Mouse (Mus musculus): ENCODE measurements around the gene Ankrd36. TPM values are rescaled to one million over a fixed set of nuclear protein-coding genes. Genes with fewer than 3 reads are reported as not detected.
"Not testable (repeated sequence)": the region's sequence is repeated elsewhere in the genome, so short reads cannot be mapped to it uniquely, and the experiment has no call there.

Gene Ankrd36
- total and polyA plus RNA-seq, 2 experiments: not detected

DNA sequence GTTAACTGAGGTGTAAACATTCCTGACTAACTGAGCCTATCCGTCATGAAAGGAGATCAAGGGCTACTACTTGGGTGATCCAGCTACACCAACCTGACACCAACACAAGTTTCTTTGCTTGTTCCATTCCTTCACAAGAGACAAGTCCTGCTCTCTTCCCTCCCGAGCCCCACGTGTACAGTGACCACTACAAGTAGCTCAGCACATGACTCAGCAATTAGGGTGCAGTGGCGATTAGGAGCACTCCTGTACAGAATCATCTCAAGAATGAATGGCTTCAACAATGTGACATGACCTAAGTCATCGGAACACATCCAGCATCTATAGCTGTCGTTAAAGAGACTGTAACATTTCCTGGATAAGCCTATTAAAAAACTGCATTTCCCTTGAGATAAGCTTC lies 38.8 kb upstream of the Ankrd36 start:
- DNase-seq (ENCODE audit: extremely low read depth, low read depth, low spot score): peak; percentile 12
- no peak for TF ChIP-seq POLR2A (IDR thresholded peaks at IDR 0.05; ENCODE audit: extremely low read depth, insufficient read depth, low read length)
- TF ChIP-seq CTCF (IDR thresholded peaks at IDR 0.05; ENCODE audit: low read depth, low read length): no peak
- Histone ChIP-seq H3K4me1 (ENCODE audit: control insufficient read depth, insufficient read depth, low read length) (peaks cover 2% of the 10 kb centered on the region), H3K36me3 (ENCODE audit: control insufficient read depth, insufficient read depth, low read length) (peaks cover 63% of the 10 kb centered on the region), H3K4me3 (ENCODE audit: insufficient read depth, low read depth, low read length) (no peak overlapping the region), H3K9ac (ENCODE audit: low read depth, low read length) (no peak overlapping the region), H3K27ac (replicated peaks; ENCODE audit: insufficient read depth, low read depth, low read length) (no peak overlapping the region), H3K27me3 (ENCODE audit: control insufficient read depth, insufficient read depth, low read length) (no peaks in the 10 kb centered on the region), H3K79me2 (ENCODE audit: control insufficient read depth, insufficient read depth, low read length) (no peaks in the 10 kb centered on the region)
- WGBS: 69% methylated on average over 6 of the region's 6 CpGs

DNA sequence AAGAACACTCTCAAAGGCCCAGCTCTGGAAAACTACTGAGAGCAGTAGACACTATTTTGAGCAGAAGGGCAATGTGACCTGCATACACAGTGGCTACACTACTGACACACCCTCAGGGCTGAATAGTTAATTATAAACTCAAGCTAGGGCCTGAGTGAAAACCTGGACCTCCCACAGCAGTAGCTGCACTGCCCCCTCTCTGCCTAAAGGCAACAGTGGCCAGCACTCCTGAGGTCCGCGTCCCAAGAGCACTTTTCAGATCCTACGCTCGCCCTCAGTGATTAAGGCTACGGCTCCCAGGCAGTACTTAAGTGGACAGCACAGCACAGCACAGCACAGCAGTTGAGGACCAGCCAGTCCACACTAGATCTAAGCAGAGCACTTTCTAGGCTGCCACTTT lies 36.4 kb upstream of the Ankrd36 start:
- DNase-seq (ENCODE audit: extremely low read depth, low read depth, low spot score): peak; percentile 91
- peaks cover 2% of the 10 kb centered on the region for H3K4me1 ChIP-seq (ENCODE audit: control insufficient read depth, insufficient read depth, low read length)
- peak overlapping the region; percentile 26 for H3K9ac ChIP-seq (ENCODE audit: low read depth, low read length)
- H3K27me3 ChIP-seq (ENCODE audit: control insufficient read depth, insufficient read depth, low read length): no peaks in the 10 kb centered on the region
- H3K27ac ChIP-seq (replicated peaks; ENCODE audit: insufficient read depth, low read depth, low read length): peak overlapping the region; percentile 1; the same call in 1 of the 2 replicates
- H3K4me3 ChIP-seq (ENCODE audit: insufficient read depth, low read depth, low read length): no peak overlapping the region
- 39% methylated on average over 5 of the region's 5 CpGs for WGBS
- H3K36me3 ChIP-seq (ENCODE audit: control insufficient read depth, insufficient read depth, low read length): peaks cover 61% of the 10 kb centered on the region
- H3K79me2 ChIP-seq (ENCODE audit: control insufficient read depth, insufficient read depth, low read length): 0 out of 2 replicates have a peak, but pooled peaks cover 1% of the 10 kb centered on the region
- TF ChIP-seq CTCF (IDR thresholded peaks at IDR 0.05; ENCODE audit: low read depth, low read length) (peak; percentile 88), POLR2A (IDR thresholded peaks at IDR 0.05; ENCODE audit: extremely low read depth, insufficient read depth, low read length) (no peak)

DNA sequence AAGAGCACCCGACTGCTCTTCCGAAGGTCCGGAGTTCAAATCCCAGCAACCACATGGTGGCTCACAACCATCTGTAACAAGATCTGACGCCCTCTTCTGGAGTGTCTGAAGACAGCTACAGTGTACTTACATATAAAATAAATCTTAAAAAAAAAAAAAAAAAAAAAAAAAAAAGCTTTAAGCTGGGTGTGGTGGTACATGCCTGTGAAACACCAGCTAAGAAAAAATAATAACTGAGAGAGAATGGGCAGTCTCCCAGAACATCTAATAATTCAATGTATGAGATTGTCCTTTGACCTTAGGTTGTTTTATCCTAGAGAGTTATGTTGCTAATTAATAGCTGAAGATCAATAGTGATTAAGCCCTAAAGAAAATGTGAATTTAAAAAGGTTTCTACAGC lies 32.0 kb upstream of the Ankrd36 start:
- peaks cover 34% of the 10 kb centered on the region for H3K36me3 ChIP-seq (ENCODE audit: control insufficient read depth, insufficient read depth, low read length)
- peaks cover 15% of the 10 kb centered on the region for H3K4me1 ChIP-seq (ENCODE audit: control insufficient read depth, insufficient read depth, low read length)
- H3K79me2 ChIP-seq (ENCODE audit: control insufficient read depth, insufficient read depth, low read length): peaks cover 27% of the 10 kb centered on the region
- not testable (repeated sequence) for DNase-seq (ENCODE audit: extremely low read depth, low read depth, low spot score); H3K9ac ChIP-seq (ENCODE audit: low read depth, low read length); H3K4me3 ChIP-seq (ENCODE audit: insufficient read depth, low read depth, low read length); H3K27ac ChIP-seq (replicated peaks; ENCODE audit: insufficient read depth, low read depth, low read length); H3K27me3 ChIP-seq (ENCODE audit: control insufficient read depth, insufficient read depth, low read length)
- 89% methylated on average over 4 of the region's 4 CpGs for WGBS

DNA sequence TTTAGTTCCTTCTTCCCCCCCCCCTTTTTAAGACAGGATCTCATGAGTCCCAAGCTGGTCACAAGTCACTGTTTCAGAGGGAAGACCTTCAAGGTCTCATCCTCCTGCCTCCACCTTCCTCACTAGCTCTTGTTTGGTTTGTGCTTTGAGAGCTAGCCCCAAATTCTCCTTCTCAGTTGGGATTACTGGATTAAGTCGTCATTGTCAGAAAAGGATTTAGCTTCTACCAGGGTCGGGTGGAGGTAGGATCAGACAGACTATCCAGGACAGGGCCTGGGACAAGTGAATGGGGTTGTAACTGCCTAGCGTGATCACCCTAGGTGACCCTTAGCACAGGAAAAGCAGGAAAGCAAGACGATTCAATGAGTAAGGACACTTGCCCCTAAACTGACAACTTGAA lies 29.2 kb upstream of the Ankrd36 start:
- no peak overlapping the region for H3K4me3 ChIP-seq (ENCODE audit: insufficient read depth, low read depth, low read length)
- peak overlapping the region; percentile 2 for H3K9ac ChIP-seq (ENCODE audit: low read depth, low read length)
- no peaks in the 10 kb centered on the region for H3K27me3 ChIP-seq (ENCODE audit: control insufficient read depth, insufficient read depth, low read length)
- H3K36me3 ChIP-seq (ENCODE audit: control insufficient read depth, insufficient read depth, low read length): peaks cover 12% of the 10 kb centered on the region
- peaks cover 13% of the 10 kb centered on the region for H3K4me1 ChIP-seq (ENCODE audit: control insufficient read depth, insufficient read depth, low read length)
- no peak for DNase-seq (ENCODE audit: extremely low read depth, low read depth, low spot score)
- TF ChIP-seq CTCF (IDR thresholded peaks at IDR 0.05; ENCODE audit: low read depth, low read length): no peak
- TF ChIP-seq POLR2A (IDR thresholded peaks at IDR 0.05; ENCODE audit: extremely low read depth, insufficient read depth, low read length): no peak
- WGBS: 38% methylated on average over 4 of the region's 4 CpGs
- peaks cover 27% of the 10 kb centered on the region for H3K79me2 ChIP-seq (ENCODE audit: control insufficient read depth, insufficient read depth, low read length)
- 0 out of 2 replicates have a peak overlapping the region, but pooled peaks have one; percentile 22 for H3K27ac ChIP-seq (replicated peaks; ENCODE audit: insufficient read depth, low read depth, low read length)

DNA sequence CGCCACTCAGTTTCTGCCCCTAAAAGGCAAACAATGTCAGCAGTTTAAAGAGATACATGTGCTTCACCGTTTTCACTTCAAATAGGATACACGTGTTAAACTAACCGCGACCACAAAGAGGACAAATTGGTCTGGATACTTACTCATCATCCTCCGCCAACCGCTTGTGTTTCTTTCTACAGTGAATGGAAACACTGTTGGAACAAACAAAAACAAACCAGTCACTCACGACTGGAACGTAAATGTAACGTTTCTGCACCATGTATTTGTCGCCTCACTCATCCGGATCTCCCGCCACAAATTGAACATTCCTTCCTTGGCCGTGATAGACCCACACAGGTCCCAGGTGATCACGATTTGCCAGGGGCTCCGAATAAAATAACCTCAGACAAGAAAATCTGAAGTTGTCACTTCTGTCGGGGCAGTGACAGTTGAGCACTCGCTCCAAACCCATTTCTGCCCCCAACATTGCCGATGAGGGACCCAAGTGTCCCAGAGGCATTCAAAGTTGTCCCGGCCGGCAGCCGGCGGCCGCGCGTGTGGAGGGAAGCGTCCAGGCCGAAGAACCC lies 28.2 kb upstream of the Ankrd36 start:
- peak; percentile 46 for DNase-seq (ENCODE audit: extremely low read depth, low read depth, low spot score)
- 1% methylated on average over 28 of the region's 28 CpGs for WGBS
- TF ChIP-seq POLR2A (IDR thresholded peaks at IDR 0.05; ENCODE audit: extremely low read depth, insufficient read depth, low read length) (no peak), CTCF (IDR thresholded peaks at IDR 0.05; ENCODE audit: low read depth, low read length) (no peak)

DNA sequence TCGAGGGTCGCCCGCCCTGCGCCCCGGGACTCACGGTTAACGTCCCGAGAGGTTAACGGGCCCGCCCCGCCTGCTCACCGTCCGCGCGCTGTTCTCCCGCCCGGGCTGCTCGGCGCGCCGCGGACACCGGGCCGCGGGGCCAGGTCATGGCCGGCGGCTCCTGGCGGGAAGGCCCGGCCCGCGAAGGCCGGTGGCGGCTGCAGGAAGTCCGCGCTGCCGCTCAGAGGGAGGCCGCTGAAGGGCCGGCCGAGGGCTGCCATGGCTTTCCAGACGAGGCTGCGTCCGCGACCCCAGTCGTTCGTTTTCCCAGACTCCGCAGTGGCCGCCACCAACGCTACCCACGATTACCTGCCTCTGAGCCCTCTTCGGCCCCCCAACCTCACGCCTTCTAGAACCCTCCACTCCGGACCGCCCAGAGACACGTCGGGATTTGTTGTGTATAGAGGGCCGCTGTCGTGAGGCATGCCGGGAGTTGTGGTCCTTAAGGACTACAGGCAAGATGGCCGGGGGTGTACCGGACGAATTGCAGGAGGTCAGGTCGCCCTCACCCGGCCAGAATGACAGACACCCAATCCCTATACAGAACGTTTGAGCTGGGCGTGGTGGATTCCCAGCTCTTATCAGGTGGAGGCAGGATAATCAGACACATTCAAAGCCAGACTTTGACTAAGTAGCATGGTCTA lies 27.5 kb upstream of the Ankrd36 start, which contains the start of gene Ccdc117:
Gene Ccdc117 (minus strand): TSS at position 389 of the 683 bp plus-strand sequence.
- Histone ChIP-seq H3K4me1 (ENCODE audit: control insufficient read depth, insufficient read depth, low read length) (peaks cover 13% of the 10 kb centered on the region), H3K4me3 (ENCODE audit: insufficient read depth, low read depth, low read length) (peak within 1 kb of the TSS; percentile 70), H3K9ac (ENCODE audit: low read depth, low read length) (peak within 1 kb of the TSS; percentile 79), H3K27ac (replicated peaks; ENCODE audit: insufficient read depth, low read depth, low read length) (peak within 1 kb of the TSS; percentile 82), H3K79me2 (ENCODE audit: control insufficient read depth, insufficient read depth, low read length) (peaks cover 27% of the 10 kb centered on the region), H3K36me3 (ENCODE audit: control insufficient read depth, insufficient read depth, low read length) (peaks cover 7% of the 10 kb centered on the region), H3K27me3 (ENCODE audit: control insufficient read depth, insufficient read depth, low read length) (no peaks in the 10 kb centered on the region)
- WGBS: under 1% methylated on average over 65 of the region's 65 CpGs
- TF ChIP-seq POLR2A (IDR thresholded peaks at IDR 0.05; ENCODE audit: extremely low read depth, insufficient read depth, low read length) (peak; percentile 95), CTCF (IDR thresholded peaks at IDR 0.05; ENCODE audit: low read depth, low read length) (peak; percentile 32; the same call in 1 of the 2 replicates)
- peak; percentile 98 for DNase-seq (ENCODE audit: extremely low read depth, low read depth, low spot score)

More for the DNA sequence above, 28.2 kb upstream of the Ankrd36 start:
- Histone ChIP-seq H3K4me1 (ENCODE audit: control insufficient read depth, insufficient read depth, low read length) (peaks cover 13% of the 10 kb centered on the region), H3K27me3 (ENCODE audit: control insufficient read depth, insufficient read depth, low read length) (no peaks in the 10 kb centered on the region), H3K4me3 (ENCODE audit: insufficient read depth, low read depth, low read length) (peak overlapping the region; percentile 70), H3K9ac (ENCODE audit: low read depth, low read length) (peak overlapping the region; percentile 79), H3K36me3 (ENCODE audit: control insufficient read depth, insufficient read depth, low read length) (peaks cover 10% of the 10 kb centered on the region), H3K27ac (replicated peaks; ENCODE audit: insufficient read depth, low read depth, low read length) (peak overlapping the region; percentile 82), H3K79me2 (ENCODE audit: control insufficient read depth, insufficient read depth, low read length) (peaks cover 27% of the 10 kb centered on the region)
